Mouse (Mus musculus): ENCODE results near the gene Gm17662.

DNA sequence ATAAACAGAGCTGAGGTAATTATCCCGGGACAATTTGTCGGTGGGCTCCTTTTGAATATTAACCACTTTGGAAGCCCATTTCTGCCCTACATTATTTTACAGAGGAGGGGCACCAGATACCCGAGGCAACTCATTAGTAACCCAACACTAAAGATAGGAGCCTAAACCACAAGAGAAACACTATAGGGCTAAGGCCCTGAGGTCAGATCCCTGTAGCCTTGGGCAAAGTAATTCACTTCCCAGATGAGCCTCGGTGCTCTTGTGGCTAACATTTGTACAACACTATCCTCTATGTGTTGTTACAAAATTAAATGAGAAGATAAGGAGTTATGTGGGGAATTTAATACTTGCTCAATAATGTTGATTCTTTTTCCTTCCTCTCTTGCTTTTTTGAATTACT, 13.6 kb upstream of the Gm17662 start:
- TF ChIP-seq CTCF (IDR thresholded peaks at IDR 0.05; ENCODE audit: low read depth) (no peak), EP300 (IDR thresholded peaks at IDR 0.05; ENCODE audit: low read depth) (no peak)
